Mouse (Mus musculus) limb, embryonic 11.5 days (tissue): ENCODE measurements around the gene Zfp385c. TPM values are rescaled to one million over a fixed set of nuclear protein-coding genes. Genes with fewer than 3 reads are reported as not detected.

Experiments
- ATAC-seq: fragments of 200-750 bp; cut with Nextera tagmentation; 2 replicates; pipeline ENCODE4 v1.8.0; 2017; ENCODE audit warnings: low read depth; ENCODE audit not compliant: insufficient number of reproducible peaks, low FRiP score, low TSS enrichment
- DNase-seq: peaks from one replicate; pipeline ENCODE4 v3.0.0-alpha.2; 2015; ENCODE audit warnings: low spot score
- H3K27ac ChIP-seq: fragments of 300-500 bp; sonication (generic); replicated peaks from 2 replicates; pipeline ENCODE4 v1.5.1; 2014; ENCODE audit warnings: low read depth, mild to moderate bottlenecking, low read length
- H3K27me3 ChIP-seq: fragments of 300-500 bp; sonication (generic); 2 replicates; pipeline ENCODE4 v1.6.1; 2014; ENCODE audit warnings: mild to moderate bottlenecking, low read length, mixed read lengths; ENCODE audit not compliant: control insufficient read depth, insufficient read depth
- H3K36me3 ChIP-seq: fragments of 300-500 bp; sonication (generic); 2 replicates; pipeline ENCODE4 v1.6.1; 2014; ENCODE audit warnings: mild to moderate bottlenecking, low read length, moderate library complexity, mixed read lengths; ENCODE audit not compliant: control insufficient read depth, insufficient read depth
- H3K4me1 ChIP-seq: fragments of 300-500 bp; sonication (generic); 2 replicates; pipeline ENCODE4 v1.6.1; 2014; ENCODE audit warnings: low read length, mixed read lengths; ENCODE audit not compliant: control insufficient read depth, insufficient read depth
- H3K4me2 ChIP-seq: fragments of 300-500 bp; sonication (generic); 2 replicates; pipeline ENCODE4 v1.6.1; 2014; ENCODE audit warnings: low read depth, mild to moderate bottlenecking, moderate library complexity; ENCODE audit not compliant: severe bottlenecking
- H3K4me3 ChIP-seq: fragments of 300-500 bp; sonication (generic); 2 replicates; pipeline ENCODE4 v1.5.1; 2014; ENCODE audit warnings: low read depth, low read length
- H3K9ac ChIP-seq: fragments of 300-500 bp; sonication (generic); 2 replicates; pipeline ENCODE4 v1.6.1; 2014; ENCODE audit warnings: mild to moderate bottlenecking, low read length
- H3K9me3 ChIP-seq: fragments of 300-500 bp; sonication (generic); 2 replicates; pipeline ENCODE4 v1.6.1; 2016; ENCODE audit warnings: low read length; ENCODE audit not compliant: control insufficient read depth
- WGBS: fragments of 180-500 bp; shearing (Covaris S2); extraction: QIAGEN DNeasy Blood & Tissue Kit; methylation state at CpG from one replicate; pipeline ENCODE4 v1.1.7; 2014; 5-methylcytosine and 5-hydroxymethylcytosine counted together
- polyA plus RNA-seq: library from polyadenylated mRNA; unstranded; fragments of >200 nt; fragmentation: Nextera tagmentation; extraction: Ambion mirVana; gene quantifications from 2 replicates; pipeline ENCODE4 v1.2.1, GENCODE M21; 2014

The Zfp385c gene
- polyA plus RNA-seq, 1 experiment from 2014 or later = 0.19 TPM

DNA sequence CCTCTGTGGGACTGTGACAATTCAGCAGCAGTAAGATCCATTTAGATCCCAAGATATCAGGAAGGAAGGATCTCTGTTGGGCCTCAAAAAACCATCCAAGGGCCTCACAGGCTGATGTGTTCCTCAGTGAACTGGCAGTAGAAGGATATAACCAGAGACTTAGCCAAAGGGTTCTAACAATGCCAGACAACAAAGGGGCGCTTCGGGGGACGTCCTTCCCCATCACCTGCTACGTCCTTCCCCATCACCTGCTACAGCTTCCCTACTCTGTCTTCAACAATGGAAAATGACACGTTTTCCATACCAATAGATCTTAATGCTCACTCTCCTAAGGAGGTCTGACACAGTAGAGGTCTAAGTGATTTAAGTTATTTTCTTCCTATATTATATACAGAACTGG lies 75.9 kb downstream of the Zfp385c start:
- 91% methylated on average over 5 of the region's 5 CpGs for WGBS
- Histone ChIP-seq H3K9me3 (no peaks in the 10 kb centered on the region), H3K27ac (no peak overlapping the region), H3K4me3 (no peak overlapping the region), H3K36me3 (no peaks in the 10 kb centered on the region), H3K27me3 (no peaks in the 10 kb centered on the region), H3K4me1 (peaks cover 12% of the 10 kb centered on the region), H3K4me2 (no peak overlapping the region), H3K9ac (no peak overlapping the region)
- no peak for DNase-seq
- ATAC-seq = no peak

GRCm38 (mm10) chr11:100613241-100613640 lies 79.0 kb downstream of the Zfp385c start:
- Histone ChIP-seq H3K4me3 (no peak overlapping the region), H3K4me1 (peaks cover 6% of the 10 kb centered on the region), H3K4me2 (no peak overlapping the region), H3K36me3 (no peaks in the 10 kb centered on the region; the same call in 1 of the 2 replicates), H3K9ac (no peak overlapping the region), H3K27me3 (no peaks in the 10 kb centered on the region), H3K9me3 (no peaks in the 10 kb centered on the region), H3K27ac (no peak overlapping the region)
- DNase-seq (no peak), ATAC-seq (no peak)
- 92% methylated on average over 3 of the region's 3 CpGs for WGBS

DNA sequence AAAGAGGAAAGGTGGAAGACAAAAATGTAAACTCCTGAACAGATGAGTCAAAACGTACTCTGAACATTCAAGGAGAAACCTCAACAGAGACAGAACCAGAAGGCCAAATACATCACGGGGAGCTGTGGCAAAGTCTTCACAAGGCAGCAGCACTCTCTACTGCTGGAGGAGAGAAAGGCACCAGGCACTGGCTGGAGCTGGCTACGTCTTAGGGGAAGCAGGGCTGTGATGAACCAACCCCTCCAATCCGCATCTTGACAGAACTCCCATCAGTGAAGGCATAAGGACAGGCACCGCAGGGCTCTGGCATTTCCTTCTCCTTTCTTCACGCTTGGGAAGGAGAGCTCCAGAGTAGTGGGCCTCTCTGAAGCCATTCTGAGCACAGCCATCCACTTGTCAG lies 80.6 kb downstream of the Zfp385c start:
- H3K27ac ChIP-seq = no peak overlapping the region
- H3K4me1 ChIP-seq = no peaks in the 10 kb centered on the region
- no peaks in the 10 kb centered on the region; the same call in 1 of the 2 replicates for H3K36me3 ChIP-seq
- 90% methylated on average over 6 of the region's 6 CpGs for WGBS
- ATAC-seq (no peak), DNase-seq (no peak)
- no peak overlapping the region for H3K4me3 ChIP-seq
- H3K27me3 ChIP-seq = no peaks in the 10 kb centered on the region
- no peaks in the 10 kb centered on the region for H3K9me3 ChIP-seq
- H3K9ac ChIP-seq = no peak overlapping the region
- H3K4me2 ChIP-seq = no peak overlapping the region

- H3K4me2 ChIP-seq = no peak overlapping the region
- H3K27ac ChIP-seq = no peak overlapping the region
- no peak for DNase-seq
- no peaks in the 10 kb centered on the region for H3K4me1 ChIP-seq
- H3K9me3 ChIP-seq = no peaks in the 10 kb centered on the region
- ATAC-seq = no peak
- no peaks in the 10 kb centered on the region for H3K27me3 ChIP-seq
- H3K36me3 ChIP-seq = no peaks in the 10 kb centered on the region; the same call in 1 of the 2 replicates
- no peak overlapping the region for H3K4me3 ChIP-seq
- H3K9ac ChIP-seq = no peak overlapping the region
- WGBS = 88% methylated on average over 9 of the region's 9 CpGs
These were observed 82.1 kb downstream of the Zfp385c start for GRCm38 (mm10) chr11:100609997-100610680.

GRCm38 (mm10) chr11:100609355-100609996 lies 82.8 kb downstream of the Zfp385c start:
- Histone ChIP-seq H3K27me3 (no peaks in the 10 kb centered on the region), H3K4me2 (no peak overlapping the region)

GRCm38 (mm10) chr11:100608796-100609195 lies 83.5 kb downstream of the Zfp385c start:
- Histone ChIP-seq H3K4me1 (no peaks in the 10 kb centered on the region), H3K27ac (no peak overlapping the region), H3K9me3 (no peaks in the 10 kb centered on the region), H3K4me2 (no peak overlapping the region), H3K4me3 (no peak overlapping the region), H3K27me3 (no peaks in the 10 kb centered on the region), H3K9ac (no peak overlapping the region), H3K36me3 (no peaks in the 10 kb centered on the region; the same call in 1 of the 2 replicates)
- DNase-seq (no peak), ATAC-seq (no peak)
- 76% methylated on average over 4 of the region's 4 CpGs for WGBS

More at GRCm38 (mm10) chr11:100609355-100609996, 82.8 kb downstream of the Zfp385c start:
- WGBS = 94% methylated on average over 5 of the region's 5 CpGs
- no peaks in the 10 kb centered on the region; the same call in 1 of the 2 replicates for H3K36me3 ChIP-seq
- H3K27ac ChIP-seq = no peak overlapping the region
- no peak overlapping the region for H3K9ac ChIP-seq
- ATAC-seq (no peak), DNase-seq (no peak)
- H3K4me3 ChIP-seq = no peak overlapping the region
- H3K9me3 ChIP-seq = no peaks in the 10 kb centered on the region
- H3K4me1 ChIP-seq = no peaks in the 10 kb centered on the region

GRCm38 (mm10) chr11:100607121-100607520 lies 85.1 kb downstream of the Zfp385c start:
- no peak overlapping the region for H3K4me2 ChIP-seq
- ATAC-seq (no peak), DNase-seq (no peak)
- no peaks in the 10 kb centered on the region for H3K9me3 ChIP-seq
- no peak overlapping the region for H3K4me3 ChIP-seq
- H3K36me3 ChIP-seq = peaks cover 5% of the 10 kb centered on the region; the same call in 1 of the 2 replicates
- H3K4me1 ChIP-seq = no peaks in the 10 kb centered on the region
- H3K27ac ChIP-seq = no peak overlapping the region
- H3K9ac ChIP-seq = no peak overlapping the region
- no peaks in the 10 kb centered on the region for H3K27me3 ChIP-seq
- WGBS = 90% methylated on average over 6 of the region's 6 CpGs

DNA sequence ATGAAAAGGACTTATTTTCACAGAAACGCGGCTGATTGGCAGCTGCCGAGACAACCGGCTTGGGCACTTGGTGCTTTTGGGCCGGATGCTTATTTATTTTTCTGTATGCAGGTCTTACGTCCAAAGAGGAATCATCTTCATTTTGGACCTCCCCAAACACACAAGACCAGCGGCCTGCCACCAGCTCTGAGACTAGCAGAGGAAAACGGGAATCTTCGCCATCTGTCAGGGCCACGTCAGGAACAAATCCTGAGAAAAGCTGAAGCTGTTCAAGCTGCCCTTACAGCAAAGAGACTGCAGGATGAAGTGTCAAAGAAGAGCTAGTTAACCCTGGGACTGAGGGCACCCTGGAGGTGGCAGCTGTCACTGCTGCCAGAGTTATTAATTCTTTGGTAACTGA lies 86.8 kb downstream of the Zfp385c start:
- WGBS = 95% methylated on average over 10 of the region's 10 CpGs

More for the DNA sequence above, 86.8 kb downstream of the Zfp385c start:
- H3K27ac ChIP-seq = no peak overlapping the region
- no peaks in the 10 kb centered on the region for H3K27me3 ChIP-seq
- no peaks in the 10 kb centered on the region for H3K4me1 ChIP-seq
- DNase-seq = no peak
- H3K9me3 ChIP-seq = no peaks in the 10 kb centered on the region
- H3K9ac ChIP-seq = no peak overlapping the region
- peaks cover 5% of the 10 kb centered on the region; the same call in 1 of the 2 replicates for H3K36me3 ChIP-seq
- no peak overlapping the region for H3K4me3 ChIP-seq
- no peak overlapping the region for H3K4me2 ChIP-seq
- no peak for ATAC-seq
